Mouse (Mus musculus) spleen, postnatal 14 days (tissue): ENCODE measurements around the gene Cyp2w1.
"Not testable (repeated sequence)": the region's sequence is repeated elsewhere in the genome, so short reads cannot be mapped to it uniquely, and the experiment has no call there.

Experiments
- DNase-seq, 2 experiments: peaks; one replicate each; pipeline ENCODE4 v3.0.0; 2021 to 2022; ENCODE audit warnings: low spot score in 2 of 2

The Cyp2w1 gene

DNA sequence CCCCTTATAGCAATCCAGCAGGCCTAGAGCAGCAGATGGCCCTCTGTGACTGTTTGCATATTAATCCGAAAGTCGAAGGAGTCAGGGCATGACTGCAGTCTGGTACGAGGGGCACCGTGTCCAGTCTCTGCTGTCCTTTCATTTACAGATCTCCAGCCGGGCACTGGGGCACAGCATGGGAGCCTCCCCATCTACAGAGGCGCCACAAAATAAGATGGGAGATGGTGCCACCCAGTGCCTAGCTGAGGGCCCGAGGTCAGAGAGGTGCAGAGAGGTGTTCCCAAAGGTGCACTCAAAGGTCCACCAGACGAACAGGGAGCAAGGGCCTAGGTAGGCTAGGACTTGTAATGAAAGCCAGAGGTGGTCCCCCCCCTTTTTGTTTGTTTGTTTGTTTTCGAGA, 30.8 kb downstream of the Cyp2w1 start:
- DNase-seq: no peak

- no peak for DNase-seq
Observed at GRCm38 (mm10) chr5:139384531-139384930, 32.1 kb downstream of the Cyp2w1 start.

DNA sequence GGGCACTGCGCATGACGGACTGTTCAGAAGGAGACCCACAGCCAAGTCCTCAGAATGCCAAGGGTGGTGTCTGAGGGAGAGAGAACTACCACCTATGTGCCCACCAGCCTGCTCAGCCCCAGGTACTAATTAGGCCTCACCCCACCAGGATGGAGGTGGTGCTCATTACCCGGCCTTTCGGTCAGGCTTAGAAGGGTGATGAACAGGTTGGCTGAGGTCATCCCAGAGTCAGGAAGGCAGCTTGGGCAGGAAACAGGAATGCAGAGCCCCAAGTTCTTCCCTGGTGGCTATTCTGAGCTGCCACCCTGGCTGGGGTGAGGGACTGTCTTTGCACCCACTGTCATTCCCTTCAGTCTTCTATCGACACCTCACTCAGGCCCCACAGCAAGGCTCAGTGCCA, 33.6 kb downstream of the Cyp2w1 start:
- no peak for DNase-seq

DNA sequence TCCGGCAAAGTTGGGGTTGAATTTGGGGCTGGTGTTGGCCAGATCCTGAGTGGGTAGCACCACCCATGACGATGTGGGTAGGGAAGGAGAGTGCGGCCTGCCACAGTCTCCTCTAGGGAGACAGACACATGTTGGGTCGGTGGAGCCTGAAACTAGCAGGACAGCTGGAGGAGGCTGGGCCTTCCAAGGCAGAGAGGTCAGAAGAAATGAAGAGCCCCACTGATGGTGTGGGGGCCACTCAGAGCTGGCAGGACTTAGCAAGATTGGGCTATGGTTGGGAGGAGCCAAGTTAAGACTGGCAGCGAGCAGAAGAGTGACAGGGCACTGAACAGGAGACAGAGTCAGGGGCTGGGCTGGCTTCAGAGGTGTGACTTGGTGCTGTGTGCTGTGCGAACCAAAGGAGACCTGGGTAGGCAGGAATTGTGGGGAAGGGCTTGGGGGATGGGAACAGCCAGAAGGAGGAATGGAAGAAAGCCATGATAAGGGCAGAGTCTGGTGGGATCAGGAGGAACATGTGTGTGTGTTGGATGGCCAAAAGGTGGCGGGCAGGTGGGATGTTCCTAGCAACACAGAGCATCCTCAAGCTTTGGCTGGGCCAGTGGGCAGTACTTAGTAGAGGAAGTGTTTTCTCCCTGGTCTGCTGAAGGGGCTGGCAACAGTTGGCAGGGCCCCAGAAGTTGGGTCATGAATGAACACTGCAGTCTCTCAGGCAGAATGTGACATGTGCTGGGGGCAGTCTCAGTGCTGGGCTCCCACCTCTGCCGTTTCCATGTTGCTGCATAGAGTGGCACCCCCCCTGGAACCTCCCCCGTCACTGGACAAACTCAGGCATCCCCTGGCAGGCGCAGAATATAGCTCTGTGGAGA, 35.1 kb downstream of the Cyp2w1 start:
- DNase-seq: no peak

DNA sequence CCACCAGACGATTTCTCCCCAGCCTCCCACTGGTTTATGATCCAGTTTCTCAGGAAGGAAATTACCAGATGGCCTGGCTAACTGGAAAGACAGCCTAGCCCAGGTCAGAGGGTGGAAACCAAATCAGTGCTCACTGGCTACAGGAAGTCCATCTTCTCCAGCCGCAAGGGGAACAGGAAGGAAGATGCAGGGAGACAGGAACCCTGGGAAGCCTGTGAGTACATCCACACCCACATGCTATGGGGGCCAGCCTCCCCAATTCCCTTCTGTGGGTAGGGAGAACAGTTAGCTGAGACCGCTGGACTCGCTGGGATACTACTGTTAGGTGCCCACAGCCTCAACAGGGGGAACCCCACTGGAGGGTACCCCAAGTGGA, 35.8 kb downstream of the Cyp2w1 start:
- no peak for DNase-seq

DNA sequence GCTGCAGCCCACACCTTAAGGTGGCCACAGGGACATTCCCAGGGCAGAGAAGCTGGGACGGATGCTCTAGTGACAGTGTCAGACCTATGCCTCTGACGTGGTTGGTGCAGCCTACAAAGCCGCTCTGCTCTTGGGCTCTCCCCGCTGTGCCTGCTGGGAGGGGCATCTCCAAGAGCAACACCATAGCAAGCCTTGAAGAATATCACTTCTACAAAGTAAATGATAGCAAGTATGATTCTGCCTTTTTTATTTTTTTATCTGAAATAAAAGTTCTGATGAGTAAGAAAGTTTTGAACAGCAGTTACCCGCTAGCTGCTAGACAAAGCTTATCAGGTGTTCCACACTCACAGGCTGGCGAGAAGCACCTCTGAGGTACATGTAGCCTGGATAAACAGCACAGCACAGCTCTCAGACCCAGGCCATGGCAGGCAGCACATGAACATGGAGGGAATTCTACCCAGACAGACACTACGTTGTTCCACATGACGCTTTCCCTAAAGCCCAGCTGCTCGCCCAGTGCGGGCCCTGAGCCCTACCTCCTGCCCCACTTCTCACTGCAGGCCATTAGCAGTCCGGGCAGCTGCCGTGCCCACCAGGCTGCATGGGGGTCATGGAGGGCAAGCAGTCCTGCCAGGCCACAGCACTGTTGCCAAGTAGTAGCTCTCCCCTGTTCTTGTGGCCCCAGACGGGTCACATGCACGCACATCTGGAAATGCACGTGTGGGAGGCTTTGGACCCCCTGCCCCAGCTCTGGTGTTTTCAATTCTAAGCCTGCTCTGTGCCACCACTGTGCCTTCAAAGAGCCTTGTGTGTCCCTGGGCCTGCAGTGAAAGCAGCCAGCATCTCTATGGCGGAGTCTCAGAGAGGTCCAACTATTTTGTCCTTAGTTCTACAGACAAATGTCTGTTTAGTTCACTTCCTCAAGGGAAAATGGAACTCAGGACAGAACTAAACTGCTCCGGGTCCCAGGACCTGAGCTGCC, 36.6 kb downstream of the Cyp2w1 start:
- no peak for DNase-seq

GRCm38 (mm10) chr5:139389676-139390061, 37.3 kb downstream of the Cyp2w1 start:
- peak; percentile 63 to 68 for DNase-seq

DNA sequence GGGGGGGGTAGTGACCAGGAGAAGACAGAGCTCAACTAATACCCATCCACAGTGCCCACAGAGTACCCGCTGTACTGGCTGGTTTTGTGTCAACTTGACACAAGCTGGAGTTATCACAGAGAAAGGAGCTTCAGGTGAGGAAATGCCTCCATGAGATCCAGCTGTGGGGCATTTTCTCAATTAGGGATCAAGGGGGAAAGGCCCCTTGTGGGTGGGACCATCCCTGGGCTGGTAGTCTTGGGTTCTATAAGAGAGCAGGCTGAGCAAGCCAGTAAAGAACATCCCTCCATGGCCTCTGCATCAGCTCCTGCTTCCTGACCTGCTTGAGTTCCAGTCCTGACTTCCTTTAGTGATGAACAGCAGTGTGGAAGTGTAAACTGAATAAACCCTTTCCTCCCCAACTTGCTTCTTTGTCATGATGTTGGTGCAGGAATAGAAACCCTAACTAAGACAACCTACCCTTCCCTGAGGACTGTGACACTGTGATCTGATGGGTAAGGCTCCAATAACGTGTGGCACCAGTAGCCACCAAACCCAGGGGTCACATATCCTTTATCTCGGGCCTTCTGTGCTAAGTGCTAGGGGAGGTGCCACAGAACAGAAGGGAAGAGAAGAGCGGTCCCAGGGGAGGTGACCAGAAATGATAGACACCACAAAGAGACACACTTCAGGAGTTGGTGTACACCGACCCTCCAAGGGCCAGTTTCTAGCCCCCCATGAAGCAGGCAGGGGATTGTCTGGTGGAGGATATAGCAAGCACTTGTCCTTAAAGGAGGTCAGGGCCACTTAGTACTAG, 38.1 kb downstream of the Cyp2w1 start:
- not testable (repeated sequence) for DNase-seq

- DNase-seq: no peak
Observed at GRCm38 (mm10) chr5:139391309-139391990, 39.0 kb downstream of the Cyp2w1 start.

DNA sequence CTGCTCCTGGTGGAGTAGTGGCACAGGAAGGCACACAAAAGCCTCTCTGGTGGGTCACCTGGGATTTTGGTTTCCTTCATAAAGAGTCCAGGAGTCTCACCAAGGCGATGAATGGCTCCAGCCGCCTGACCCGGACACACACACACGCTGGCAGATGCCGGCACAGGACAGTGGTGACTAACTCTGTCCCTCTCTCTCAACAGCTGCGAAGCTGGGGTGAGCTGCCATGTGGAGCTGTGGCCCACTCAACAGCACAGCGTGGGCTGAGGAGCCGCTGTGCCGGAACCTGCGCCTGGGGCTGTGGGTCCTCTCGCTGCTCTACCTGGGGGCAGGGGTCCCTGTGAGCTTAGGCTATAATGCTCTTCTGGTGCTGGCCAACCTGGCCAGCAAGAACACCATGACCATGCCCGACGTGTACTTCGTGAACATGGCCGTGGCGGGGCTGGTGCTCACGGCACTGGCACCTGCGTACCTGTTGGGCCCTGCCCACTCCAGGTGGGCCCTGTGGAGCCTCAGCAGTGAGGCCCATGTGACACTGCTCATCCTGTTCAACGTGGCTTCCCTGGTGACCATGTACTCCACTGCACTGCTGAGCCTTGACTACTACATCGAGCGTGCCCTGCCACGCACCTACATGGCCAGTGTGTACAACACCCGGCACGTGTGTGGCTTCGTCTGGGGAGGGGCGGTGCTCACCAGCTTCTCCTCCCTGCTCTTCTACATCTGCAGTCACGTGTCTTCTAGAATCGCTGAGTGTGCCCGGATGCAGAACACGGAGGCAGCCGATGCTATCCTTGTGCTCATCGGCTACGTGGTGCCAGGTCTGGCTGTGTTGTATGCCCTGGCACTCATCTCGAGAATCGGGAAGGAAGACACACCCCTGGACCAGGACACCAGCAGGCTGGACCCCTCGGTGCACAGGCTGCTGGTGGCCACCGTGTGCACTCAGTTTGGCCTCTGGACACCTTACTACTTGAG, 40.1 kb downstream of the Cyp2w1 start:
- DNase-seq: no peak

GRCm38 (mm10) chr5:139393197-139393588, 40.8 kb downstream of the Cyp2w1 start:
- DNase-seq: no peak

DNA sequence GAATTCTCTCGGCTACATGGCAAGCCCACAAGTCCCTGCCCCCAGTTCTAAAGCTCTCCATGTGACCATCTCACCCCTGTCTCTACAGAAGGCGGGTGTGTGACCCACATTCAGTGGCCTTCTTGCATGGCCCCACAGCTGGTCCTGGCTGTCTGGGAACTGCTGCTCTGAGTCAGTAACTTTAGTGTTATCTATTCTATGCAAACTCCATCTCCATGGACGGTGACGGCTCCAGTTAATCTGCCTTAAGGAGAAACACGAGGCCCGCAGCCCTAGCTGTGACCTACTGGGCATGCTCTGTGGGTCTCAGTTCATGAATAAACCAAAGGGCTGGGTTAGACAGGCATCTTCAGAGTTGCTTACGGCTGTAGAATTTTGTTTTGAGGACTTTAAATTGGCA, 42.0 kb downstream of the Cyp2w1 start:
- DNase-seq: no peak

- no peak for DNase-seq
Observed at GRCm38 (mm10) chr5:139395528-139395927, 43.1 kb downstream of the Cyp2w1 start.

GRCm38 (mm10) chr5:139397359-139397916, 45.0 kb downstream of the Cyp2w1 start:
- DNase-seq: no peak

GRCm38 (mm10) chr5:139397959-139398753, 45.7 kb downstream of the Cyp2w1 start:
- peak; percentile 85 to 89 for DNase-seq

- DNase-seq: no peak
Observed at GRCm38 (mm10) chr5:139398786-139399185, 46.4 kb downstream of the Cyp2w1 start.

DNA sequence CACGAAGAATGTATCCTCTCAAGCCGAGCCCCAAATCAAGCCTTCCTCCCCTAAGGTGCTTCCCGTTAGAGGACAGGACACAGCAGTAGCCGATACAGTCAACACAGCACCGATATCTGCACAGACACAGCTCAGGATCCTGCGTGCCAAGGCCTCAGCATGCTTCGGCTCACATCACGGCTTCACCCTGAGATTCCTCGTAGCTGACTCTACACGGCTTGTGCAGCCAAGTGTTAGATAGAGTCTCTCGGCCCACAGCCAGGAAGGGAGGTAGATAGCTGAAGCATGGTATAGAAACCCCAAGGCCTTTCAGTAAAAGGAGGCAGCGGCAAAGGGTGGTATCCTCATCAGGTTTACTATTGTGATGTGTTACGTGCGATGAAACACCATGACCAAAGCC, 47.6 kb downstream of the Cyp2w1 start:
- no peak for DNase-seq

DNA sequence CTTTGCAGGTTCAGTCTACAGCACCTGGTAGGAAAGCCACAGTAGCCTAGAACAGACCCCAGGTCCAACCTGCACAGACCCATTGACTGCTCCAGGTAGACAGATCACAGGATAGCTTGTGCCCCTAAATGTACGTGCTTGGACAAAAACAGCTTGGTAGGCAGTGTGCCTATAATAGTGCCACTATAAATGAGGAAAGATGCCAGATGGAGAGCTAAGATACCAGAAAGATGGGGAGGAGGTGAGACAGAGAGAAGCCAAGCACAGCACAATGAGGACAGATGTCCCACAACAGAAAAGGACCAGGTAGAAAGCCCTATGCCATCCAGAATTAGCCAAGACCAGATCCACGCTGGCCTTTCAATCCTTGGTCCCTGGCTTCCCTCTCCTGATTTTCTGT, 49.7 kb downstream of the Cyp2w1 start:
- no peak for DNase-seq
